Mouse (Mus musculus) lung, embryonic 15.5 days (tissue): Measurements from ENCODE around the gene Ltbr. TPM values are rescaled to one million over a fixed set of nuclear protein-coding genes. Genes with fewer than 3 reads are reported as not detected.

Source experiments
- ATAC-seq: fragments of 200-750 bp; cut with Nextera tagmentation; 2 replicates; pipeline ENCODE4 v1.8.0; 2017; ENCODE audit warnings: moderate number of reproducible peaks, borderline replicate concordance; ENCODE audit not compliant: low FRiP score, low TSS enrichment; ENCODE audit errors: extremely low read depth
- H3K27ac ChIP-seq: fragments of 300-500 bp; sonication (generic); 2 replicates; pipeline ENCODE4 v1.5.1; 2015; ENCODE audit warnings: moderate library complexity, mild to moderate bottlenecking, inconsistent platforms
- H3K27me3 ChIP-seq: fragments of 300-500 bp; sonication (generic); 2 replicates; pipeline ENCODE4 v1.6.1; 2015; ENCODE audit warnings: inconsistent platforms
- H3K36me3 ChIP-seq: fragments of 300-500 bp; sonication (generic); 2 replicates; pipeline ENCODE4 v1.6.1; 2015; ENCODE audit warnings: inconsistent platforms
- H3K4me1 ChIP-seq: fragments of 300-500 bp; sonication (generic); 2 replicates; pipeline ENCODE4 v1.6.1; 2015; ENCODE audit warnings: inconsistent platforms
- H3K4me2 ChIP-seq: fragments of 300-500 bp; sonication (generic); 2 replicates; pipeline ENCODE4 v1.6.1; 2015; ENCODE audit warnings: inconsistent platforms, mild to moderate bottlenecking, moderate library complexity
- H3K4me3 ChIP-seq: fragments of 300-500 bp; sonication (generic); 2 replicates; pipeline ENCODE4 v1.5.1; 2015; ENCODE audit warnings: mild to moderate bottlenecking, inconsistent platforms
- H3K9ac ChIP-seq: fragments of 300-500 bp; sonication (generic); 2 replicates; pipeline ENCODE4 v1.6.1; 2015; ENCODE audit warnings: inconsistent platforms
- H3K9me3 ChIP-seq: fragments of 300-500 bp; sonication (generic); 2 replicates; pipeline ENCODE4 v1.6.1; 2016; ENCODE audit warnings: inconsistent platforms
- WGBS: fragments of 180-500 bp; shearing (Covaris S2); methylation state at CpG from one replicate; pipeline ENCODE4 v1.1.7; 2015; 5-methylcytosine and 5-hydroxymethylcytosine counted together
- polyA plus RNA-seq: library from polyadenylated mRNA; unstranded; fragments of >200 nt; fragmentation: Nextera tagmentation; extraction: Ambion mirVana; gene quantifications from 2 replicates; pipeline ENCODE4 v1.2.1, GENCODE M21; 2015

Ltbr gene
- polyA plus RNA-seq = 79.1 and 82.5 TPM in 2 replicates

- Histone ChIP-seq H3K9ac (peak within 1 kb of the TSS; percentile 97), H3K4me3 (peak within 1 kb of the TSS; percentile 81), H3K27ac (peak within 1 kb of the TSS; percentile 77), H3K4me2 (peak within 1 kb of the TSS; percentile 72), H3K36me3 (peaks cover 25% of the 10 kb centered on the region; the same call in 1 of the 2 replicates), H3K4me1 (peaks cover 43% of the 10 kb centered on the region), H3K9me3 (no peaks in the 10 kb centered on the region), H3K27me3 (no peaks in the 10 kb centered on the region)
- peak; percentile 94 for ATAC-seq
- WGBS = under 1% methylated on average over 46 of the region's 46 CpGs
These were observed at the start of gene Ltbr for GRCm38 (mm10) chr6:125313546-125314230. TSS of gene Ltbr (minus strand) at chr6:125313885.

GRCm38 (mm10) chr6:125363021-125363420, 49.3 kb upstream of the Ltbr start:
- H3K27ac ChIP-seq = no peak overlapping the region
- no peak overlapping the region for H3K4me2 ChIP-seq
- ATAC-seq = no peak; the same call in 1 of the 2 replicates
- no peaks in the 10 kb centered on the region for H3K27me3 ChIP-seq
- H3K9me3 ChIP-seq = no peaks in the 10 kb centered on the region
- 34% methylated on average over 15 of the region's 15 CpGs for WGBS
- peaks cover 26% of the 10 kb centered on the region for H3K4me1 ChIP-seq
- no peak overlapping the region for H3K9ac ChIP-seq
- H3K4me3 ChIP-seq = no peak overlapping the region
- peaks cover 47% of the 10 kb centered on the region for H3K36me3 ChIP-seq

GRCm38 (mm10) chr6:125361467-125362291, 48.0 kb upstream of the Ltbr start:
- Histone ChIP-seq H3K27ac (no peak overlapping the region), H3K9ac (no peak overlapping the region), H3K36me3 (peaks cover 58% of the 10 kb centered on the region), H3K9me3 (no peaks in the 10 kb centered on the region), H3K27me3 (no peaks in the 10 kb centered on the region), H3K4me1 (peaks cover 23% of the 10 kb centered on the region; the same call in 1 of the 2 replicates), H3K4me2 (no peak overlapping the region), H3K4me3 (no peak overlapping the region)
- 42% methylated on average over 38 of the region's 38 CpGs for WGBS
- 0 out of 2 replicates have a peak, but pooled peaks have one; percentile 10 for ATAC-seq

- Histone ChIP-seq H3K9me3 (no peaks in the 10 kb centered on the region), H3K4me1 (peaks cover 31% of the 10 kb centered on the region), H3K4me3 (no peak overlapping the region), H3K4me2 (no peak overlapping the region), H3K27ac (no peak overlapping the region), H3K27me3 (no peaks in the 10 kb centered on the region), H3K9ac (no peak overlapping the region), H3K36me3 (peaks cover 58% of the 10 kb centered on the region)
- ATAC-seq = no peak
- WGBS = 77% methylated on average over 9 of the region's 9 CpGs
These were observed 47.2 kb upstream of the Ltbr start for GRCm38 (mm10) chr6:125360846-125361245.

- no peak overlapping the region for H3K9ac ChIP-seq
- peaks cover 40% of the 10 kb centered on the region for H3K4me1 ChIP-seq
- no peak for ATAC-seq
- H3K27me3 ChIP-seq = no peaks in the 10 kb centered on the region
- no peaks in the 10 kb centered on the region for H3K9me3 ChIP-seq
- peaks cover 58% of the 10 kb centered on the region for H3K36me3 ChIP-seq
- no peak overlapping the region for H3K4me2 ChIP-seq
- 47% methylated on average over 9 of the region's 9 CpGs for WGBS
- no peak overlapping the region for H3K27ac ChIP-seq
- H3K4me3 ChIP-seq = no peak overlapping the region
These were observed 46.3 kb upstream of the Ltbr start for GRCm38 (mm10) chr6:125359999-125360398.

- no peak overlapping the region for H3K27ac ChIP-seq
- whole genome bisulfite sequencing = 87% methylated on average over 15 of the region's 15 CpGs
- H3K4me3 ChIP-seq = no peak overlapping the region
- no peak overlapping the region for H3K9ac ChIP-seq
- H3K4me1 ChIP-seq = peaks cover 54% of the 10 kb centered on the region
- H3K36me3 ChIP-seq = peaks cover 53% of the 10 kb centered on the region
- ATAC-seq = no peak
- H3K4me2 ChIP-seq = no peak overlapping the region
- H3K9me3 ChIP-seq = no peaks in the 10 kb centered on the region
- no peaks in the 10 kb centered on the region for H3K27me3 ChIP-seq
These were observed 43.6 kb upstream of the Ltbr start for GRCm38 (mm10) chr6:125357334-125357733.

GRCm38 (mm10) chr6:125356264-125356663, 42.6 kb upstream of the Ltbr start:
- 17% methylated on average over 8 of the region's 8 CpGs for WGBS
- H3K4me1 ChIP-seq = peaks cover 56% of the 10 kb centered on the region
- H3K9ac ChIP-seq = no peak overlapping the region

GRCm38 (mm10) chr6:125355197-125355741, 41.6 kb upstream of the Ltbr start:
- Histone ChIP-seq H3K4me3 (peak overlapping the region; percentile 8; the same call in 1 of the 2 replicates), H3K36me3 (peaks cover 33% of the 10 kb centered on the region), H3K9me3 (no peaks in the 10 kb centered on the region), H3K4me1 (peaks cover 59% of the 10 kb centered on the region), H3K27ac (peak overlapping the region; percentile 76), H3K27me3 (no peaks in the 10 kb centered on the region), H3K9ac (no peak overlapping the region), H3K4me2 (peak overlapping the region; percentile 44)
- WGBS = 3% methylated on average over 10 of the region's 10 CpGs
- ATAC-seq = no peak

More at GRCm38 (mm10) chr6:125356264-125356663, 42.6 kb upstream of the Ltbr start:
- Histone ChIP-seq H3K9me3 (no peaks in the 10 kb centered on the region), H3K4me3 (no peak overlapping the region), H3K27ac (no peak overlapping the region; the same call in 1 of the 2 replicates), H3K4me2 (no peak overlapping the region), H3K36me3 (peaks cover 43% of the 10 kb centered on the region), H3K27me3 (no peaks in the 10 kb centered on the region)
- ATAC-seq = no peak

- Histone ChIP-seq H3K27me3 (no peaks in the 10 kb centered on the region), H3K9ac (peak overlapping the region; percentile 17), H3K4me2 (peak overlapping the region; percentile 44), H3K27ac (peak overlapping the region; percentile 76), H3K4me1 (peaks cover 59% of the 10 kb centered on the region), H3K4me3 (peak overlapping the region; percentile 8; the same call in 1 of the 2 replicates), H3K9me3 (no peaks in the 10 kb centered on the region), H3K36me3 (peaks cover 26% of the 10 kb centered on the region)
- ATAC-seq = peak; percentile 19; the same call in 1 of the 2 replicates
- WGBS = 7% methylated on average over 14 of the region's 14 CpGs
These were observed 40.9 kb upstream of the Ltbr start for GRCm38 (mm10) chr6:125354352-125355151.

GRCm38 (mm10) chr6:125353655-125354054, 40.0 kb upstream of the Ltbr start:
- Histone ChIP-seq H3K9ac (no peak overlapping the region), H3K36me3 (peaks cover 18% of the 10 kb centered on the region), H3K4me3 (no peak overlapping the region), H3K4me1 (peaks cover 64% of the 10 kb centered on the region), H3K4me2 (peak overlapping the region; percentile 44), H3K9me3 (no peaks in the 10 kb centered on the region), H3K27me3 (no peaks in the 10 kb centered on the region), H3K27ac (peak overlapping the region; percentile 76)
- ATAC-seq = no peak
- WGBS = 61% methylated on average over 4 of the region's 4 CpGs

GRCm38 (mm10) chr6:125353221-125353620, 39.5 kb upstream of the Ltbr start:
- H3K4me1 ChIP-seq = peaks cover 69% of the 10 kb centered on the region
- no peak for ATAC-seq
- 71% methylated on average over 11 of the region's 11 CpGs for WGBS
- H3K27me3 ChIP-seq = no peaks in the 10 kb centered on the region
- H3K4me2 ChIP-seq = peak overlapping the region; percentile 77
- peaks cover 13% of the 10 kb centered on the region for H3K36me3 ChIP-seq
- no peaks in the 10 kb centered on the region for H3K9me3 ChIP-seq
- no peak overlapping the region for H3K4me3 ChIP-seq
- no peak overlapping the region for H3K9ac ChIP-seq
- H3K27ac ChIP-seq = peak overlapping the region; percentile 76; the same call in 1 of the 2 replicates
